Mouse (Mus musculus): ENCODE data around the gene Vmn2r2.

Gene Vmn2r2

GRCm38 (mm10) chr3:64141878-64142508, at the start of gene Vmn2r2:
Vmn2r2 (minus strand) TSS chr3:64141928.
- no peak for DNase-seq (ENCODE audit: extremely low spot score, low spot score)

GRCm38 (mm10) chr3:64113352-64114046, 28.2 kb downstream of the Vmn2r2 start:
- DNase-seq (ENCODE audit: extremely low spot score, low spot score): no peak

DNA sequence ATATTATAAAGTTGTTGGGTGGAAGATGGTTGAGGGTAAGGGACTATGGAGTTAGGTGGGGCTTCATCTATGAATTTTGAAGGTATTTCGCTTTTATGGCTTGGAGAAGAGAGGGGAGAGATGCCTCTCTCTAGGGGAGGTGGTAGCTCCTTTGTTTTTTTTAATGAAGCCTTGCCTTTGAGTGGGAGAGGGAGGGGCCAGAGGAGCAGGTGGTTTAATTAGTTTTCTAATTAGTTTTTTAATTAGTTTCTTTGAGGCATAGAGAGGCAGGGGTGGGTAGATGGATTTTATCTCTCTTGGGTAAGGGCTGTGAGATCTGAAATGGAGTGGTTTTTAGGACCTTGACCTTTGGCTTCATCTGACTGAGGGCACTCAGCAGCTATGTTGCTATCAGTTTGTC, 29.0 kb downstream of the Vmn2r2 start:
- no peak for DNase-seq (ENCODE audit: extremely low spot score, low spot score)

DNA sequence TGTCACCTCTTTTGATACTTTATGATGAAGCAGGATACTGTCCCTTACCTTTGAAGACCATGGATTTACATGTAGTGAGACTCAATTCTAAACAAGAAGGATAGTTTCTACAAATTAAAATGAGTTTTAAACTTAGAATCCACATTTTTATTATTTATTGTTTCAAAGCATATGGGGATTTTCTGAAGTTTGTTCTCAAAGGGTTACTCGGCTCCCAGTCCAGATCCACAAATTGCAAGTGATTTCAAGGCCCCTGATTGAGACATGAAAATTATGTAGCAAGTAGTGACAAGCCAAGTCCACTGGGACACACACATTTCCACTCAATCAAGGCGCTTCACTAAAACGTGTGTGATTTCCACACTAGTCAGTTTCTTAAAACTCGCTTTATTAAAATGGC, 60.5 kb downstream of the Vmn2r2 start, which contains the start of gene Vmn2r1:
Gene Vmn2r1 (plus strand): TSS at position 301 of the 400 bp plus-strand sequence.
- no peak for DNase-seq (ENCODE audit: extremely low spot score, low spot score)
